Mouse (Mus musculus) embryonic facial prominence, embryonic 13.5 days (tissue): Measurements from ENCODE around the gene Paqr7. TPM values are rescaled to one million over a fixed set of nuclear protein-coding genes. Genes with fewer than 3 reads are reported as not detected.

Experiments
- ATAC-seq: fragments of 200-750 bp; cut with Nextera tagmentation; 2 replicates; pipeline ENCODE4 v1.8.0; 2017; ENCODE audit warnings: low read depth; ENCODE audit not compliant: insufficient number of reproducible peaks, insufficient read depth, low FRiP score, low TSS enrichment
- H3K27ac ChIP-seq: fragments of 300-500 bp; sonication (generic); 2 replicates; pipeline ENCODE4 v1.5.1; 2015; ENCODE audit warnings: moderate library complexity, mild to moderate bottlenecking, inconsistent platforms
- H3K27me3 ChIP-seq: fragments of 300-500 bp; sonication (generic); 2 replicates; pipeline ENCODE4 v1.6.1; 2015; ENCODE audit warnings: mild to moderate bottlenecking, inconsistent platforms
- H3K36me3 ChIP-seq: fragments of 300-500 bp; sonication (generic); 2 replicates; pipeline ENCODE4 v1.6.1; 2015; ENCODE audit warnings: mild to moderate bottlenecking, inconsistent platforms
- H3K4me1 ChIP-seq: fragments of 300-500 bp; sonication (generic); 2 replicates; pipeline ENCODE4 v1.6.1; 2015; ENCODE audit warnings: inconsistent platforms
- H3K4me2 ChIP-seq: fragments of 300-500 bp; sonication (generic); 2 replicates; pipeline ENCODE4 v1.6.1; 2015; ENCODE audit warnings: moderate library complexity, mild to moderate bottlenecking, inconsistent platforms
- H3K4me3 ChIP-seq: fragments of 300-500 bp; sonication (generic); 2 replicates; pipeline ENCODE4 v1.5.1; 2015; ENCODE audit warnings: mild to moderate bottlenecking, inconsistent platforms
- H3K9ac ChIP-seq: fragments of 300-500 bp; sonication (generic); 2 replicates; pipeline ENCODE4 v1.6.1; 2015; ENCODE audit warnings: mild to moderate bottlenecking, inconsistent platforms
- H3K9me3 ChIP-seq: fragments of 300-500 bp; sonication (generic); 2 replicates; pipeline ENCODE4 v1.6.1; 2016; ENCODE audit warnings: inconsistent platforms
- WGBS: fragments of 180-500 bp; shearing (Covaris S2); methylation state at CpG from one replicate; pipeline ENCODE4 v1.1.7; 2015; ENCODE audit warnings: mixed read lengths; 5-methylcytosine and 5-hydroxymethylcytosine counted together
- polyA plus RNA-seq: library from polyadenylated mRNA; unstranded; fragments of >200 nt; fragmentation: Nextera tagmentation; extraction: Ambion mirVana; gene quantifications from 2 replicates; pipeline ENCODE4 v1.2.1, GENCODE M21; 2015

Paqr7 gene
- polyA plus RNA-seq, 1 experiment from 2014 or later: 3.8 TPM

- H3K4me2 ChIP-seq: no peak overlapping the region
- peaks cover 48% of the 10 kb centered on the region for H3K36me3 ChIP-seq
- no peaks in the 10 kb centered on the region for H3K9me3 ChIP-seq
- H3K27ac ChIP-seq: peak overlapping the region; percentile 28; the same call in 1 of the 2 replicates
- H3K4me1 ChIP-seq: no peaks in the 10 kb centered on the region
- 88% methylated on average over 8 of the region's 8 CpGs for WGBS
- H3K4me3 ChIP-seq: no peak overlapping the region
- H3K9ac ChIP-seq: no peak overlapping the region
- H3K27me3 ChIP-seq: no peaks in the 10 kb centered on the region
- no peak for ATAC-seq
Measured at GRCm38 (mm10) chr4:134476899-134477298, 19.6 kb upstream of the Paqr7 start.

- no peak overlapping the region for H3K9ac ChIP-seq
- no peaks in the 10 kb centered on the region for H3K9me3 ChIP-seq
- no peaks in the 10 kb centered on the region for H3K4me1 ChIP-seq
- ATAC-seq: no peak
- no peak overlapping the region for H3K4me2 ChIP-seq
- H3K27me3 ChIP-seq: peaks cover 6% of the 10 kb centered on the region; the same call in 1 of the 2 replicates
- no peak overlapping the region for H3K27ac ChIP-seq
- 3% methylated on average over 9 of the region's 9 CpGs for whole genome bisulfite sequencing
- no peak overlapping the region for H3K4me3 ChIP-seq
- H3K36me3 ChIP-seq: peaks cover 37% of the 10 kb centered on the region
Measured at GRCm38 (mm10) chr4:134478031-134478430, 18.5 kb upstream of the Paqr7 start.

GRCm38 (mm10) chr4:134479839-134480238 is 16.7 kb upstream of the Paqr7 start:
- no peak overlapping the region for H3K27ac ChIP-seq
- H3K4me2 ChIP-seq: no peak overlapping the region
- H3K4me3 ChIP-seq: no peak overlapping the region
- H3K4me1 ChIP-seq: no peaks in the 10 kb centered on the region
- H3K9me3 ChIP-seq: no peaks in the 10 kb centered on the region
- 82% methylated on average over 4 of the region's 4 CpGs for WGBS
- H3K9ac ChIP-seq: 0 out of 2 replicates have a peak overlapping the region, but pooled peaks have one; percentile 16
- H3K36me3 ChIP-seq: peaks cover 23% of the 10 kb centered on the region
- no peak for ATAC-seq
- peaks cover 8% of the 10 kb centered on the region; the same call in 1 of the 2 replicates for H3K27me3 ChIP-seq

- H3K9ac ChIP-seq: no peak overlapping the region
- H3K4me1 ChIP-seq: no peaks in the 10 kb centered on the region
- H3K27me3 ChIP-seq: peaks cover 8% of the 10 kb centered on the region; the same call in 1 of the 2 replicates
- no peaks in the 10 kb centered on the region for H3K9me3 ChIP-seq
- WGBS: 21% methylated on average over 6 of the region's 6 CpGs
- H3K27ac ChIP-seq: no peak overlapping the region
- no peak overlapping the region for H3K4me3 ChIP-seq
- no peak for ATAC-seq
- H3K4me2 ChIP-seq: no peak overlapping the region
- H3K36me3 ChIP-seq: peaks cover 13% of the 10 kb centered on the region
Measured at GRCm38 (mm10) chr4:134480864-134481263, 15.6 kb upstream of the Paqr7 start.

- no peaks in the 10 kb centered on the region for H3K4me1 ChIP-seq
- peaks cover 9% of the 10 kb centered on the region for H3K36me3 ChIP-seq
- peaks cover 8% of the 10 kb centered on the region; the same call in 1 of the 2 replicates for H3K27me3 ChIP-seq
- H3K4me3 ChIP-seq: no peak overlapping the region
- H3K4me2 ChIP-seq: no peak overlapping the region
- no peak for ATAC-seq
- no peak overlapping the region for H3K27ac ChIP-seq
- 59% methylated on average over 6 of the region's 6 CpGs for WGBS
- H3K9me3 ChIP-seq: no peaks in the 10 kb centered on the region
- no peak overlapping the region for H3K9ac ChIP-seq
Measured at GRCm38 (mm10) chr4:134481270-134481669, 15.2 kb upstream of the Paqr7 start.

GRCm38 (mm10) chr4:134482442-134482841 is 14.1 kb upstream of the Paqr7 start:
- Histone ChIP-seq H3K27me3 (peaks cover 8% of the 10 kb centered on the region; the same call in 1 of the 2 replicates), H3K4me3 (no peak overlapping the region), H3K36me3 (no peaks in the 10 kb centered on the region), H3K27ac (no peak overlapping the region), H3K9me3 (no peaks in the 10 kb centered on the region), H3K4me1 (no peaks in the 10 kb centered on the region), H3K4me2 (no peak overlapping the region), H3K9ac (no peak overlapping the region)
- no peak for ATAC-seq
- WGBS: 81% methylated on average over 8 of the region's 8 CpGs

- Histone ChIP-seq H3K36me3 (no peaks in the 10 kb centered on the region), H3K4me2 (no peak overlapping the region), H3K4me3 (no peak overlapping the region), H3K9me3 (no peaks in the 10 kb centered on the region), H3K9ac (no peak overlapping the region), H3K27ac (no peak overlapping the region), H3K27me3 (peaks cover 8% of the 10 kb centered on the region; the same call in 1 of the 2 replicates), H3K4me1 (peaks cover 2% of the 10 kb centered on the region; the same call in 1 of the 2 replicates)
- ATAC-seq: no peak
- 69% methylated on average over 6 of the region's 6 CpGs for WGBS
Measured at GRCm38 (mm10) chr4:134483078-134483688, 13.3 kb upstream of the Paqr7 start.

- WGBS: 53% methylated on average over 6 of the region's 6 CpGs
- peaks cover 6% of the 10 kb centered on the region; the same call in 1 of the 2 replicates for H3K4me1 ChIP-seq
Measured at GRCm38 (mm10) chr4:134483696-134484095, 12.8 kb upstream of the Paqr7 start.

GRCm38 (mm10) chr4:134484231-134484630 is 12.3 kb upstream of the Paqr7 start:
- WGBS: 73% methylated on average over 10 of the region's 10 CpGs
- Histone ChIP-seq H3K4me1 (peaks cover 6% of the 10 kb centered on the region; the same call in 1 of the 2 replicates), H3K27ac (no peak overlapping the region), H3K9ac (no peak overlapping the region), H3K4me2 (no peak overlapping the region), H3K9me3 (no peaks in the 10 kb centered on the region), H3K36me3 (no peaks in the 10 kb centered on the region), H3K4me3 (no peak overlapping the region), H3K27me3 (peaks cover 8% of the 10 kb centered on the region; the same call in 1 of the 2 replicates)
- ATAC-seq: no peak

More at GRCm38 (mm10) chr4:134483696-134484095, 12.8 kb upstream of the Paqr7 start:
- no peak overlapping the region for H3K4me2 ChIP-seq
- H3K4me3 ChIP-seq: no peak overlapping the region
- no peaks in the 10 kb centered on the region for H3K36me3 ChIP-seq
- no peak overlapping the region for H3K9ac ChIP-seq
- no peaks in the 10 kb centered on the region for H3K9me3 ChIP-seq
- H3K27ac ChIP-seq: no peak overlapping the region
- ATAC-seq: no peak
- H3K27me3 ChIP-seq: peaks cover 8% of the 10 kb centered on the region; the same call in 1 of the 2 replicates

GRCm38 (mm10) chr4:134485151-134485900 is 11.2 kb upstream of the Paqr7 start:
- no peak for ATAC-seq
- no peaks in the 10 kb centered on the region for H3K9me3 ChIP-seq

GRCm38 (mm10) chr4:134488211-134488610 is 8.3 kb upstream of the Paqr7 start:
- ATAC-seq: no peak
- no peak overlapping the region for H3K4me3 ChIP-seq
- WGBS: 84% methylated on average over 5 of the region's 5 CpGs

More at GRCm38 (mm10) chr4:134485151-134485900, 11.2 kb upstream of the Paqr7 start:
- Histone ChIP-seq H3K4me2 (no peak overlapping the region), H3K36me3 (no peaks in the 10 kb centered on the region), H3K27me3 (peaks cover 8% of the 10 kb centered on the region; the same call in 1 of the 2 replicates), H3K4me1 (peaks cover 6% of the 10 kb centered on the region; the same call in 1 of the 2 replicates), H3K4me3 (no peak overlapping the region), H3K9ac (no peak overlapping the region), H3K27ac (no peak overlapping the region)
- 89% methylated on average over 5 of the region's 5 CpGs for WGBS

More at GRCm38 (mm10) chr4:134488211-134488610, 8.3 kb upstream of the Paqr7 start:
- no peaks in the 10 kb centered on the region for H3K9me3 ChIP-seq
- H3K9ac ChIP-seq: no peak overlapping the region
- no peaks in the 10 kb centered on the region for H3K36me3 ChIP-seq
- H3K27ac ChIP-seq: no peak overlapping the region
- peaks cover 2% of the 10 kb centered on the region; the same call in 1 of the 2 replicates for H3K27me3 ChIP-seq
- H3K4me1 ChIP-seq: peaks cover 6% of the 10 kb centered on the region; the same call in 1 of the 2 replicates
- H3K4me2 ChIP-seq: no peak overlapping the region
